Mouse (Mus musculus): ENCODE measurements at regions not wholly inside any gene's neighbourhood (a gene's known extent, or its start where the extent isn't known, plus 50 kb on each side); places are given as distances from the start of the nearest gene placed in this dataset.

DNA sequence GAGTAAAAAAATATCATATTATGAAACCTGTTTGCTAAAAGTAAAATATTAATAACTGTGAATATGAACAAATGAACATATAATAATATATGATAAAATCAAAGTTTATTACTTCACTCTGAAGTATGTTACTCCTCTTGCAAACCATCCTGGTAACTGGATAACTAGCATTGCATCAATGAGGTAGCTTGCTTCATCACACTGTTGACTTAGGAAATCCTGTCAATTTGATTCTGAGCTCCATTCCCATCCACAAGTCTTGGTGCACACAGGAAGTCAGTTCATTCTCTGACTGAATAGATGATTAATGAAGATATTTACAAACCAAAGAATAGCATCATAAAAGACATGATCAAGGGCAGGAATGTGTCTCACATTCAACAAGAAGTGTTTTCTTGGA, 286.9 kb upstream of the Gprin3 start:
- DNase-seq (ENCODE audit: low spot score) = no peak

- no peak for DNase-seq (ENCODE audit: low spot score)
Observed at GRCm38 (mm10) chr6:59684985-59685384, 258.9 kb upstream of the Gprin3 start.

DNA sequence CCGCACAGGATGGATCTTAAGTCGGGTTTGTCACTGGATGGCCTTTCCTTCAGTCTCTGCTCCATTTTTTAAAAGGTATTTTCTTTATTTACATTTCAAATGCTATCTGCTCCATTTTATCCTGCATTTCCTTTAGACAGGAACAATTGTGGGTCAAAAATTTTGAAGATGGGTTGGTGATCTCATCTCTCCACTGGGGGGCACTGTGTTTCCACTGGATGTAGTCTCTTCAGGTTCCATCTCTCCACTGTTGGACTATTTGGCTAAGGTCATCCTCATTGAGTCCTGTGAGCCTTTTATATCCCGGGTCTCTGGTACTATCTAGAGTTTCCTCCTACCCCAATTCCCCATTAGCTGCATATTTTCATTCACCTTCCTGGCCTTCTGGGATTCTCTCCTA, 241.3 kb upstream of the Gprin3 start:
- DNase-seq (ENCODE audit: low spot score) = peak; percentile 4

All from ovary, postnatal 14 days (tissue).